Mouse (Mus musculus) CD8-positive naive resting alpha-beta T cell, adult 2 months (primary cell): ENCODE data around the gene Mdm2.
"Not testable (repeated sequence)": the region's sequence is repeated elsewhere in the genome, so short reads cannot be mapped to it uniquely, and the experiment has no call there.

Source experiments
- DNase-seq, 2 experiments: peaks; one replicate each; pipeline ENCODE4 v3.0.0; 2022; ENCODE audit warnings: low read depth in 2 of 2, low spot score in 2 of 2

Mdm2 gene

GRCm38 (mm10) chr10:117714048-117714545, 3.5 kb upstream of the Mdm2 start:
- no peak for DNase-seq

GRCm38 (mm10) chr10:117713466-117713865, 2.9 kb upstream of the Mdm2 start:
- DNase-seq: no peak

- DNase-seq: no peak
These were observed 2.3 kb upstream of the Mdm2 start for GRCm38 (mm10) chr10:117712871-117713270.

- DNase-seq: no peak
These were observed 1.7 kb upstream of the Mdm2 start for GRCm38 (mm10) chr10:117712191-117712754.

GRCm38 (mm10) chr10:117711408-117711807, 850 bp upstream of the Mdm2 start:
- DNase-seq: no peak

GRCm38 (mm10) chr10:117709930-117710603, 491 bp downstream of the Mdm2 start:
- DNase-seq: peak; percentile 49 to 52

- DNase-seq: no peak
These were observed 1.2 kb downstream of the Mdm2 start for GRCm38 (mm10) chr10:117709326-117709830.

GRCm38 (mm10) chr10:117708856-117709255, 1.7 kb downstream of the Mdm2 start:
- no peak for DNase-seq

GRCm38 (mm10) chr10:117708376-117708775, 2.2 kb downstream of the Mdm2 start:
- no peak for DNase-seq

- DNase-seq: no peak
These were observed 3.3 kb downstream of the Mdm2 start for GRCm38 (mm10) chr10:117707114-117707838.

- no peak for DNase-seq
These were observed 4.1 kb downstream of the Mdm2 start for GRCm38 (mm10) chr10:117706440-117706839.

- DNase-seq: no peak
These were observed 4.8 kb downstream of the Mdm2 start for GRCm38 (mm10) chr10:117705806-117706205.

- no peak for DNase-seq
These were observed 5.6 kb downstream of the Mdm2 start for GRCm38 (mm10) chr10:117704964-117705335.

- DNase-seq: not testable (repeated sequence)
These were observed 6.1 kb downstream of the Mdm2 start for GRCm38 (mm10) chr10:117704314-117704963.

- no peak for DNase-seq
These were observed 7.1 kb downstream of the Mdm2 start for GRCm38 (mm10) chr10:117703506-117703905.

GRCm38 (mm10) chr10:117702024-117702833, 8.3 kb downstream of the Mdm2 start:
- no peak for DNase-seq

GRCm38 (mm10) chr10:117701034-117701829, 9.3 kb downstream of the Mdm2 start:
- DNase-seq: no peak

GRCm38 (mm10) chr10:117700450-117700849, 10.1 kb downstream of the Mdm2 start:
- no peak for DNase-seq

- DNase-seq: no peak
These were observed 10.6 kb downstream of the Mdm2 start for GRCm38 (mm10) chr10:117699914-117700313.
